Mouse (Mus musculus) kidney, adult 2 months (tissue): ENCODE measurements around the gene Tas2r107. TPM values are rescaled to one million over a fixed set of nuclear protein-coding genes. Genes with fewer than 3 reads are reported as not detected.
"Not testable (repeated sequence)": the region's sequence is repeated elsewhere in the genome, so short reads cannot be mapped to it uniquely, and the experiment has no call there.

Experiments used
- DNase-seq: peaks from one replicate; pipeline ENCODE4 v3.0.0; 2021
- H3K27ac ChIP-seq: fragments of 200-500 bp; 2 replicates; pipeline ENCODE4 v1.5.1; 2012; ENCODE audit warnings: low read depth, low read length, control low read depth, inconsistent platforms; ENCODE audit not compliant: insufficient read depth
- H3K27me3 ChIP-seq: fragments of 200-500 bp; replicated peaks from 2 replicates; pipeline ENCODE4 v1.6.1; 2012; ENCODE audit warnings: mild to moderate bottlenecking, moderate library complexity, low read length, inconsistent platforms; ENCODE audit not compliant: control insufficient read depth, insufficient read depth
- H3K36me3 ChIP-seq: fragments of 200-500 bp; 2 replicates; pipeline ENCODE4 v1.6.1; 2012; ENCODE audit warnings: mild to moderate bottlenecking, moderate library complexity, low read length, inconsistent platforms; ENCODE audit not compliant: control insufficient read depth, insufficient read depth
- H3K4me1 ChIP-seq: fragments of 200-500 bp; 2 replicates; pipeline ENCODE4 v1.6.1; 2011; ENCODE audit warnings: low read length; ENCODE audit not compliant: control insufficient read depth, insufficient read depth
- H3K4me3 ChIP-seq: fragments of 200-500 bp; 2 replicates; pipeline ENCODE4 v1.5.1; 2011; ENCODE audit warnings: mild to moderate bottlenecking, low read depth, low read length, control low read depth; ENCODE audit not compliant: insufficient read depth
- CTCF ChIP-seq: fragments of 200-500 bp; conservative IDR thresholded peaks from 2 replicates; pipeline ENCODE4 v1.5.1; 2011; ENCODE audit warnings: low read depth, mild to moderate bottlenecking, control low read depth, low read length, moderate library complexity, mixed read lengths; ENCODE audit not compliant: insufficient read depth, insufficient read length
- POLR2A ChIP-seq: fragments of 200-500 bp; IDR thresholded peaks from one replicate; pipeline ENCODE4 v1.6.1; 2011; ENCODE audit warnings: low read depth, low read length, control low read depth
- WGBS: fragments of 180-500 bp; shearing (Covaris S2); methylation state at CpG from one replicate; pipeline ENCODE4 v1.1.7; 2018; 5-methylcytosine and 5-hydroxymethylcytosine counted together
- polyA plus RNA-seq: library from polyadenylated mRNA; depleted of rRNA; stranded (reverse); fragments of >200 nt; gene quantifications from 2 replicates; pipeline ENCODE4 v1.2.3, GENCODE M21; 2012; rRNA removed

The Tas2r107 gene
- polyA plus RNA-seq: not detected in 2 replicates

GRCm38 (mm10) chr6:131660049-131660448 is at the start of gene Tas2r107:
TSS of gene Tas2r107 (minus strand) at chr6:131660149.
- Histone ChIP-seq H3K4me1 (no peaks in the 10 kb centered on the region), H3K4me3 (no peak within 1 kb of the TSS), H3K27ac (no peak within 1 kb of the TSS), H3K36me3 (no peaks in the 10 kb centered on the region), H3K27me3 (no peaks in the 10 kb centered on the region)
- no peak for DNase-seq
- TF ChIP-seq CTCF: no peak
- TF ChIP-seq POLR2A: no peak

- no peak for TF ChIP-seq CTCF
- TF ChIP-seq POLR2A: no peak
- H3K27me3 ChIP-seq: no peaks in the 10 kb centered on the region
- H3K27ac ChIP-seq: no peak within 1 kb of the TSS
- no peaks in the 10 kb centered on the region for H3K4me1 ChIP-seq
- H3K4me3 ChIP-seq: no peak within 1 kb of the TSS
- H3K36me3 ChIP-seq: no peaks in the 10 kb centered on the region
- no peak for DNase-seq
Measured at GRCm38 (mm10) chr6:131689963-131690362, 30.0 kb upstream of the Tas2r107 start, which contains the start of gene Tas2r114. TSS of gene Tas2r114 (minus strand) at chr6:131690063.

GRCm38 (mm10) chr6:131687395-131687794 is 27.4 kb upstream of the Tas2r107 start, which contains the start of gene Tas2r105:
TSS of gene Tas2r105 (minus strand) at chr6:131687495.
- H3K4me3 ChIP-seq: no peak within 1 kb of the TSS
- H3K4me1 ChIP-seq: no peaks in the 10 kb centered on the region
- H3K36me3 ChIP-seq: no peaks in the 10 kb centered on the region
- DNase-seq: no peak
- TF ChIP-seq POLR2A (no peak), CTCF (no peak)
- WGBS: 68% methylated on average over 1 of the region's 1 CpGs
- H3K27me3 ChIP-seq: no peaks in the 10 kb centered on the region
- no peak within 1 kb of the TSS for H3K27ac ChIP-seq

DNA sequence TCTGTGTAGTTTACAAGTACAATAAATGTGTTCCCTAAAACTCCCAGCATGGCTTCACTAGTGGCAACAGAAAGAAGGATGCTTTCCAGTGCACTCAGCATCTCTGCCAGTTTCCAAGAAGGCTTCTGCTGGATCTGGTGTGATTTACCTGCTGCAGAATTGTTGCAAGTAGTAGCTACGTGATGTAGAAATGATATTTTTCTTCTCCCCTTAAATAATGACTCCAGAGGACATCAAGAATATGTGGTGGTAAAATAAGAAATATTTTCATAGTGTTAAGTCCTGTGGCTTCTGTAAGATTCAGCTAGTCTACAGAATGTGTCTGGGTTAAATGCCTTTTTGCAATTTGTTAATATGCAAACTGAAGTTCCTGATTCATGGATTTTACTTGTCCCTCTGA is 25.7 kb upstream of the Tas2r107 start, which contains the start of gene Tas2r104:
Tas2r104 (minus strand) TSS at position 101 of the 400 bp plus-strand sequence.
- no peak within 1 kb of the TSS for H3K27ac ChIP-seq
- H3K36me3 ChIP-seq: no peaks in the 10 kb centered on the region
- no peaks in the 10 kb centered on the region for H3K4me1 ChIP-seq
- 75% methylated on average over 1 of the region's 1 CpGs for WGBS
- H3K4me3 ChIP-seq: no peak within 1 kb of the TSS
- DNase-seq: no peak
- no peaks in the 10 kb centered on the region for H3K27me3 ChIP-seq
- TF ChIP-seq CTCF (no peak), POLR2A (no peak)

DNA sequence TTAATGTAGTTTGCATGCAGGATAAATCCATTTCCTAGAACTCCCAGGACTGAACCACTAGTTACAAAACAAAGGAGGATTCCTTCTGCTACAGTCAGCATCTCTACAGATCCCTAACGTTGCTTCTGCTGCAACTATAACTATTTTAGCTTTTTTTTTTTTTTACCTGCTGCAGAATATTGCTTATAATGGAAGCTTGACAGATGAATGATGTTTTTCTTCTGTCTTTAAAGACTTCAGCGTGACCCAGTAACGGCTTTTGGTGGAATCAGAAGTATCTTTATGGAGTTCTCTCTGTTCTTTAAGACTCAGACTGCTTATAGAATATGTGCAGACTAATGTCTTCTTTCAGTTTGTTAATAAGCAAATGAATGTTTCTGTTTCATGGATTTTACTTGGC is 18.8 kb upstream of the Tas2r107 start, which contains the start of gene Tas2r106:
Tas2r106 (minus strand) TSS at position 101 of the 400 bp plus-strand sequence.
- no peaks in the 10 kb centered on the region for H3K27me3 ChIP-seq
- no peaks in the 10 kb centered on the region for H3K36me3 ChIP-seq
- 57% methylated on average over 3 of the region's 3 CpGs for WGBS
- TF ChIP-seq CTCF (no peak), POLR2A (no peak)
- no peak within 1 kb of the TSS for H3K4me3 ChIP-seq
- no peak within 1 kb of the TSS for H3K27ac ChIP-seq
- DNase-seq: no peak
- no peaks in the 10 kb centered on the region for H3K4me1 ChIP-seq

DNA sequence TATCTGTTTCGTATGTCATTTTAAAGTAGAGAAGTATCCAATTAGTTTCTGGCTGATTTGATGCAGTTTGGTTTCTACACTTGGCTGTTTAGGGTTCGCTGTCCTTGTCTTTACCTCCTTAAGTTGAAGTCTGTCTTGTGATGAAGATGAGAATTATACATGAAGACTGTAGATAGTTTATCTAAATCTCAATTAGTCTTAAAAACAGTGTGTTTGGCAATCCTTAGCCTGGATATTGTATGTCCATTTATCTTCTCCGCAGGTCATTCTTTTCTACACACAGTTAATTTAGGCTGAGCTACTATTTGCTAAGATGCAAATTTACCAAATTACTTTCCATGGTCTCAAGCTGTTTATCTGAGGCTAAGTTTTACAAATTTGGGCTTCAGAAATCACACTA is 29.1 kb downstream of the Tas2r107 start, which contains the start of gene Tas2r130:
Tas2r130 (minus strand) TSS at position 101 of the 400 bp plus-strand sequence.
- no peak for TF ChIP-seq POLR2A
- TF ChIP-seq CTCF: no peak
- WGBS: 75% methylated on average over 3 of the region's 3 CpGs
- Histone ChIP-seq H3K4me3 (no peak within 1 kb of the TSS), H3K36me3 (no peaks in the 10 kb centered on the region), H3K4me1 (no peaks in the 10 kb centered on the region), H3K27me3 (no peaks in the 10 kb centered on the region), H3K27ac (no peak within 1 kb of the TSS)
- no peak for DNase-seq

- H3K36me3 ChIP-seq, H3K27ac ChIP-seq, H3K4me3 ChIP-seq, H3K27me3 ChIP-seq, DNase-seq, H3K4me1 ChIP-seq: not testable (repeated sequence)
- WGBS: 92% methylated on average over 1 of the region's 1 CpGs
Measured at GRCm38 (mm10) chr6:131609956-131610355, 50.0 kb downstream of the Tas2r107 start.

Other genes starting within 250 kb of the Tas2r107 start
- not detected in 2 replicates for gene 5430401F13Rik, start 173.7 kb downstream of the Tas2r107 start, polyA plus RNA-seq
- gene Gm6619, start 173.7 kb downstream of the Tas2r107 start, polyA plus RNA-seq: not detected in 2 replicates
- not detected in 2 replicates for gene Tas2r130, start 29.2 kb downstream of the Tas2r107 start, polyA plus RNA-seq
- gene Tas2r106, start 18.7 kb upstream of the Tas2r107 start, polyA plus RNA-seq: not detected in 2 replicates
- not detected in 2 replicates for gene Tas2r104, start 25.6 kb upstream of the Tas2r107 start, polyA plus RNA-seq
- gene Tas2r105, start 27.3 kb upstream of the Tas2r107 start, polyA plus RNA-seq: not detected in 2 replicates
- gene Tas2r114, start 29.9 kb upstream of the Tas2r107 start, polyA plus RNA-seq: not detected in 2 replicates